Mouse (Mus musculus): ENCODE data around the gene Gpr137.
A peak's percentile ranks its signal among the peaks of the same experiment; 100 is the strongest.

Gene Gpr137

GRCm38 (mm10) chr19:6941372-6942248, 670 bp downstream of the Gpr137 start, which contains the start of gene Bad:
Gene Bad (plus strand): TSS chr19:6941861.
- DNase-seq (ENCODE audit: low spot score in 2 of 2): peak; percentile 92 to 95

GRCm38 (mm10) chr19:6940396-6941351, 1.6 kb downstream of the Gpr137 start:
- DNase-seq (ENCODE audit: low spot score in 2 of 2): no peak

GRCm38 (mm10) chr19:6939106-6940002, 2.9 kb downstream of the Gpr137 start:
- DNase-seq (ENCODE audit: low spot score in 2 of 2): no peak

GRCm38 (mm10) chr19:6937541-6938465, 4.5 kb downstream of the Gpr137 start:
- DNase-seq (ENCODE audit: low spot score in 2 of 2): no peak

GRCm38 (mm10) chr19:6936299-6936698, 6.0 kb downstream of the Gpr137 start:
- peak in 1 of 2 experiments; percentile 42 for DNase-seq (ENCODE audit: low spot score in 2 of 2)

- no peak for DNase-seq (ENCODE audit: low spot score in 2 of 2)
Observed at GRCm38 (mm10) chr19:6934195-6934977, 7.9 kb downstream of the Gpr137 start, which contains the start of gene Kcnk4. Gene Kcnk4 (minus strand): TSS chr19:6934515.

GRCm38 (mm10) chr19:6933436-6934194, 8.7 kb downstream of the Gpr137 start:
- no peak for DNase-seq (ENCODE audit: low spot score in 2 of 2)

GRCm38 (mm10) chr19:6933102-6933435, 9.2 kb downstream of the Gpr137 start:
- DNase-seq (ENCODE audit: low spot score in 2 of 2): no peak

GRCm38 (mm10) chr19:6932018-6932417, 10.3 kb downstream of the Gpr137 start:
- DNase-seq (ENCODE audit: low spot score in 2 of 2): no peak

- DNase-seq (ENCODE audit: low spot score in 2 of 2): no peak
Observed at GRCm38 (mm10) chr19:6931002-6931401, 11.3 kb downstream of the Gpr137 start.

- no peak for DNase-seq (ENCODE audit: low spot score in 2 of 2)
Observed at GRCm38 (mm10) chr19:6928080-6928479, 14.2 kb downstream of the Gpr137 start.

GRCm38 (mm10) chr19:6926559-6927255, 15.6 kb downstream of the Gpr137 start:
- no peak for DNase-seq (ENCODE audit: low spot score in 2 of 2)

GRCm38 (mm10) chr19:6925611-6926329, 16.5 kb downstream of the Gpr137 start:
- DNase-seq (ENCODE audit: low spot score in 2 of 2): no peak

GRCm38 (mm10) chr19:6925307-6925573, 17.0 kb downstream of the Gpr137 start, which contains the start of gene Catsperz:
Gene Catsperz (minus strand): TSS chr19:6925380.
- DNase-seq (ENCODE audit: low spot score in 2 of 2): no peak

- peak; percentile 68 to 81 for DNase-seq (ENCODE audit: low spot score in 2 of 2)
Observed at GRCm38 (mm10) chr19:6924461-6925306, 17.6 kb downstream of the Gpr137 start.

GRCm38 (mm10) chr19:6922901-6923735, 19.2 kb downstream of the Gpr137 start:
- no peak for DNase-seq (ENCODE audit: low spot score in 2 of 2)
